Mouse (Mus musculus) kidney, adult 2 months (tissue): Measurements from ENCODE around the gene Tldc2.

Experiments
- CTCF ChIP-seq: fragments of 200-500 bp; conservative IDR thresholded peaks from 2 replicates; pipeline ENCODE4 v1.5.1; 2011; ENCODE audit warnings: low read depth, mild to moderate bottlenecking, control low read depth, low read length, moderate library complexity, mixed read lengths; ENCODE audit not compliant: insufficient read depth, insufficient read length
- POLR2A ChIP-seq: fragments of 200-500 bp; IDR thresholded peaks from one replicate; pipeline ENCODE4 v1.6.1; 2011; ENCODE audit warnings: low read depth, low read length, control low read depth

DNA sequence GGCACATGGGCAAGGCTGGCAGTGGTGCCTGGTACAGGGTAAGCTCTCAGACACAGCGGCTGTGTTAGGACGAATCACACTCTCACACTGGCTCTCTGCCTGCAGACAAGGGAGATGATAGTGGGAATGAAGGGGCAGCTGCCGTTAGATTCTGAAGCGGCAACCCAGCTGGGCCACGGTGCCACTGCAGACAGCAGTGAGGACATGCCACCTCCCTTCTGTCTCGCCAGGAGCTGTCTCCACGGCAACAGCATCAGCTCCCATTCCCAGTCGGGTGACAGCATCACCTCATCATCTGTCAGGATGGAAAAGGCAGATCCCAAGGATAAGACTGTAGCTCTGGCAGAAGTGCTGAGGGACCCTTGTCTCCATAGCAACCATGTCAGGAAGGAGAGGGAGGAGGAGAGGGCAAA, 37.0 kb upstream of the Tldc2 start:
- no peak for TF ChIP-seq POLR2A
- no peak for TF ChIP-seq CTCF
